Mouse (Mus musculus) lung, embryonic 14.5 days (tissue): ENCODE results near the gene Pigs. TPM values are rescaled to one million over a fixed set of nuclear protein-coding genes. Genes with fewer than 3 reads are reported as not detected.

Experiments used
- ATAC-seq: fragments of 200-750 bp; cut with Nextera tagmentation; 2 replicates; pipeline ENCODE4 v1.8.0; 2017; ENCODE audit warnings: mild to moderate bottlenecking, moderate TSS enrichment, moderate library complexity; ENCODE audit not compliant: insufficient read depth
- DNase-seq: peaks from one replicate; pipeline ENCODE4 v3.0.0-alpha.2; 2015
- H3K27ac ChIP-seq: fragments of 300-500 bp; sonication (generic); 2 replicates; pipeline ENCODE4 v1.5.1; 2014; ENCODE audit warnings: low read depth, mild to moderate bottlenecking, moderate library complexity
- H3K27me3 ChIP-seq: fragments of 300-500 bp; sonication (generic); 2 replicates; pipeline ENCODE4 v1.6.1; 2014; ENCODE audit warnings: low read length, control low read depth; ENCODE audit not compliant: insufficient read depth
- H3K36me3 ChIP-seq: fragments of 300-500 bp; sonication (generic); 2 replicates; pipeline ENCODE4 v1.6.1; 2014; ENCODE audit warnings: control low read depth; ENCODE audit not compliant: insufficient read depth
- H3K4me1 ChIP-seq: fragments of 300-500 bp; sonication (generic); 2 replicates; pipeline ENCODE4 v1.6.1; 2014; ENCODE audit warnings: antibody characterized with exemption, control low read depth; ENCODE audit not compliant: insufficient read depth
- H3K4me2 ChIP-seq: fragments of 300-500 bp; sonication (generic); 2 replicates; pipeline ENCODE4 v1.6.1; 2014; ENCODE audit warnings: mild to moderate bottlenecking
- H3K4me3 ChIP-seq: fragments of 300-500 bp; sonication (generic); 2 replicates; pipeline ENCODE4 v1.5.1; 2014; ENCODE audit warnings: low read depth, low read length
- H3K9ac ChIP-seq: fragments of 300-500 bp; sonication (generic); 2 replicates; pipeline ENCODE4 v1.6.1; 2014
- H3K9me3 ChIP-seq: fragments of 300-500 bp; sonication (generic); 2 replicates; pipeline ENCODE4 v1.6.1; 2016; ENCODE audit warnings: low read depth, low read length, control low read depth
- CTCF ChIP-seq: IDR thresholded peaks from 2 replicates; pipeline ENCODE4 v1.5.1; 2016; ENCODE audit warnings: antibody characterized with exemption, low read depth
- WGBS: fragments of 180-500 bp; shearing (Covaris S2); extraction: QIAGEN DNeasy Blood & Tissue Kit; methylation state at CpG from one replicate; pipeline ENCODE4 v1.1.7; 2014; 5-methylcytosine and 5-hydroxymethylcytosine counted together
- polyA plus RNA-seq: library from polyadenylated mRNA; unstranded; fragments of >200 nt; fragmentation: Nextera tagmentation; extraction: Ambion mirVana; gene quantifications from 2 replicates; pipeline ENCODE4 v1.2.1, GENCODE M21; 2014

Gene Pigs
- polyA plus RNA-seq, 1 experiment from 2014 or later = 76.0 TPM

- Histone ChIP-seq H3K4me1 (no peaks in the 10 kb centered on the region), H3K27ac (peak within 1 kb of the TSS; percentile 86), H3K9ac (peak within 1 kb of the TSS; percentile 83), H3K36me3 (peaks cover 34% of the 10 kb centered on the region), H3K27me3 (no peaks in the 10 kb centered on the region), H3K4me2 (peak within 1 kb of the TSS; percentile 76), H3K9me3 (no peaks in the 10 kb centered on the region), H3K4me3 (peak within 1 kb of the TSS; percentile 87)
- TF ChIP-seq CTCF = no peak
- peak; percentile 97 for DNase-seq
- WGBS = under 1% methylated on average over 49 of the region's 49 CpGs
- peak; percentile 100 for ATAC-seq
These were observed 26.7 kb upstream of the Pigs start, which contains the start of gene Spag5 for GRCm38 (mm10) chr11:78301357-78302084. Spag5 (plus strand) TSS chr11:78301529.

DNA sequence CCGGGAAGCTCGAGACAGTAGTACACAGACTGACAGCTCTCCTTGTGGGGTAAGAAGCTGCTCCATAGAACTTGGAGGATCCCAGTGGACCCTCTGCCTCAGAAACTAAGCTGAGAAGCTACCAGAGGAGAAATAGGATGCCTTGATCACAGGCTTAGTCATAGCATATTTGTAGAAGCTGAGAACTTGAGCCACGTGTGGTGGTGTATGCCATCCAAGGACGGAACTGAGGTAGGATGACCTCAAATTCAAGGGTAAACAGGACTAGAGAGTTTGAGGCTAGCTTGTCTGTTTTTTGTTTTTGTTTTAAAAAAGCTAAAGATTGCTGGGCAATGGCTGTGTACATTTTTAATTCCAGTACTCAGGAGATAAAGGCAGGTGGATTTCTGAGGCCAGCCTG, 22.9 kb upstream of the Pigs start:
- 90% methylated on average over 4 of the region's 4 CpGs for WGBS
- no peak for ATAC-seq
- no peaks in the 10 kb centered on the region for H3K9me3 ChIP-seq
- H3K36me3 ChIP-seq = peaks cover 66% of the 10 kb centered on the region
- H3K27ac ChIP-seq = no peak overlapping the region
- H3K27me3 ChIP-seq = no peaks in the 10 kb centered on the region
- H3K4me1 ChIP-seq = no peaks in the 10 kb centered on the region
- TF ChIP-seq CTCF = no peak
- DNase-seq = no peak
- no peak overlapping the region for H3K9ac ChIP-seq
- H3K4me3 ChIP-seq = no peak overlapping the region
- no peak overlapping the region for H3K4me2 ChIP-seq

DNA sequence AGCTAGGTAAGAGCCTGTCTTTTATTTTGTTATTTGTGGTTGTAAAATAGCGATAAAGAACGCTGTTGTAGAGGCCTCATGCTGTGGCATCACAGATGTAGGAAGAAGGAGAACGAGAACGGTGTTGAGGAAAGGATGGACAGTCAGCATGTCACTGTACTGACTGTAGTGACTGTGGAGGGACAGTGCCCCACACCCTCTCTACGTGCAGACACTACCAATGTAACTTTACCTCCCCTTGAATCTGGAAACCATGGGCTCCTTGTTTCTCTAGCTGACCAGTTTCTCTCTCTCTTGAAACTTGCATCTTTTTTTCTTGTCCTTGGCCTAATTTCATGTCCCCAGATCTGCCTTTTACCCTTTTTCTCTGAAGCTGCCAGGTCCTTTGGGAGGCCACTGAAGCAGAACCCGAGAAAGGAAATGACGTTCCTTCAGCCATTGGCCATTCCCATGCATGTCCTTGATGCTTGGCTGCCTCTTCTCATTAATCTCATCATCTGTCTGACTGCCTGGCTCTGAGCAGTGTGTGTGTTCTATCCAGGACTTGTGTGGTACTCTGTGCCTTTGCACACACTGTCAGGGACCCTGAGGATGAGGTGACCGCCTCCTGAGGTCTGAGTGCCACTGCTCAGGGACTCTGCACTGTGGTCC, 17.2 kb upstream of the Pigs start:
- H3K36me3 ChIP-seq = peaks cover 87% of the 10 kb centered on the region
- no peaks in the 10 kb centered on the region for H3K4me1 ChIP-seq
- no peak overlapping the region for H3K9ac ChIP-seq
- H3K27me3 ChIP-seq = no peaks in the 10 kb centered on the region
- ATAC-seq = no peak
- no peak for TF ChIP-seq CTCF
- H3K27ac ChIP-seq = no peak overlapping the region
- H3K4me3 ChIP-seq = no peak overlapping the region
- no peak for DNase-seq
- H3K4me2 ChIP-seq = no peak overlapping the region
- WGBS = 86% methylated on average over 8 of the region's 8 CpGs
- H3K9me3 ChIP-seq = no peaks in the 10 kb centered on the region

- Histone ChIP-seq H3K4me2 (no peak overlapping the region), H3K27ac (no peak overlapping the region), H3K36me3 (peaks cover 92% of the 10 kb centered on the region), H3K4me1 (no peaks in the 10 kb centered on the region), H3K9me3 (no peaks in the 10 kb centered on the region), H3K4me3 (no peak overlapping the region), H3K27me3 (no peaks in the 10 kb centered on the region), H3K9ac (no peak overlapping the region)
- WGBS = 95% methylated on average over 2 of the region's 2 CpGs
- ATAC-seq (no peak), DNase-seq (no peak)
- TF ChIP-seq CTCF = no peak
These were observed 14.6 kb upstream of the Pigs start for GRCm38 (mm10) chr11:78313662-78314061.

DNA sequence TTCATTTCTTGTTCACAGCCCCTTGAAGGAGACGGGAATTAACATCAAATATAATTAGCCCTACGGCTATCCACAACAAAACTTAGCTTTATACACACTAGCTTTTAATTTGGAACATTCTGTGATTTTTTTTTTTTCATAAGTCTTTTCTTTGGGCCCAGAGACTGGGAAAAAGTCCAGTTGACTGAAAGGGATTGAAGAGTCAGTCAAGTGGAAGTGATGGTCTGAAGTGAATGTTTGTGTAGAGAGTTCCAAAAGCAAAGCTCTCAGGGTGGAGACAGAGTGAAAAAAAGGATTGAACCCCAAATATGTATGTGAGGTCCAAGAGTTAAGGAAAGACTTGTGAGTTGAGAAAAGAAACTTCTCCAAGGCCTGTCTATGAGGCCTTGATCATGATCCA, 9.8 kb upstream of the Pigs start:
- no peak for TF ChIP-seq CTCF
- Histone ChIP-seq H3K9ac (no peak overlapping the region), H3K4me3 (no peak overlapping the region), H3K36me3 (peaks cover 93% of the 10 kb centered on the region), H3K9me3 (no peaks in the 10 kb centered on the region), H3K4me1 (peaks cover 7% of the 10 kb centered on the region; the same call in 1 of the 2 replicates), H3K27ac (no peak overlapping the region), H3K27me3 (no peaks in the 10 kb centered on the region), H3K4me2 (no peak overlapping the region)
- DNase-seq (no peak), ATAC-seq (no peak)
- WGBS = 89% methylated on average over 2 of the region's 2 CpGs

GRCm38 (mm10) chr11:78322076-78322831, 6.0 kb upstream of the Pigs start:
- peak; percentile 68 for DNase-seq

More at GRCm38 (mm10) chr11:78322076-78322831, 6.0 kb upstream of the Pigs start:
- H3K4me3 ChIP-seq = no peak overlapping the region
- 35% methylated on average over 2 of the region's 2 CpGs for WGBS
- H3K27me3 ChIP-seq = no peaks in the 10 kb centered on the region
- no peaks in the 10 kb centered on the region for H3K9me3 ChIP-seq
- peaks cover 55% of the 10 kb centered on the region for H3K36me3 ChIP-seq
- no peak for TF ChIP-seq CTCF
- H3K27ac ChIP-seq = peak overlapping the region; percentile 43; the same call in 1 of the 2 replicates
- peak overlapping the region; percentile 42 for H3K4me2 ChIP-seq
- 0 out of 2 replicates have a peak, but pooled peaks have one; percentile 6 for ATAC-seq
- H3K9ac ChIP-seq = no peak overlapping the region
- peaks cover 7% of the 10 kb centered on the region; the same call in 1 of the 2 replicates for H3K4me1 ChIP-seq
